Mouse (Mus musculus) heart, postnatal 0 days (tissue): ENCODE measurements at regions not wholly inside any gene's neighbourhood (a gene's known extent, or its start where the extent isn't known, plus 50 kb on each side); places are given as distances from the start of the nearest gene placed in this dataset.

Experiments
- CTCF ChIP-seq: IDR thresholded peaks from 2 replicates; pipeline ENCODE4 v1.5.1; 2016; ENCODE audit warnings: antibody characterized with exemption, control low read depth, low read depth
- EP300 ChIP-seq: IDR thresholded peaks from 2 replicates; pipeline ENCODE4 v1.6.1; 2016; ENCODE audit warnings: antibody characterized with exemption, low read depth

- TF ChIP-seq CTCF = no peak
- TF ChIP-seq EP300 = no peak
These were observed 415.1 kb downstream of the Gtdc1 start for GRCm38 (mm10) chr2:44512334-44512733.
